Mouse (Mus musculus) c-Kit-negative CD71-positive TER-119-positive erythroid progenitor cells, embryonic 14.5 days (primary cell): ENCODE measurements around the gene Mlx.
A peak's percentile ranks its signal among the peaks of the same experiment; 100 is the strongest.

ENCODE experiments used
- DNase-seq: peaks from one replicate; pipeline ENCODE4 v3.0.0-alpha.2; 2013; ENCODE audit warnings: low read depth, low spot score

Gene Mlx

DNA sequence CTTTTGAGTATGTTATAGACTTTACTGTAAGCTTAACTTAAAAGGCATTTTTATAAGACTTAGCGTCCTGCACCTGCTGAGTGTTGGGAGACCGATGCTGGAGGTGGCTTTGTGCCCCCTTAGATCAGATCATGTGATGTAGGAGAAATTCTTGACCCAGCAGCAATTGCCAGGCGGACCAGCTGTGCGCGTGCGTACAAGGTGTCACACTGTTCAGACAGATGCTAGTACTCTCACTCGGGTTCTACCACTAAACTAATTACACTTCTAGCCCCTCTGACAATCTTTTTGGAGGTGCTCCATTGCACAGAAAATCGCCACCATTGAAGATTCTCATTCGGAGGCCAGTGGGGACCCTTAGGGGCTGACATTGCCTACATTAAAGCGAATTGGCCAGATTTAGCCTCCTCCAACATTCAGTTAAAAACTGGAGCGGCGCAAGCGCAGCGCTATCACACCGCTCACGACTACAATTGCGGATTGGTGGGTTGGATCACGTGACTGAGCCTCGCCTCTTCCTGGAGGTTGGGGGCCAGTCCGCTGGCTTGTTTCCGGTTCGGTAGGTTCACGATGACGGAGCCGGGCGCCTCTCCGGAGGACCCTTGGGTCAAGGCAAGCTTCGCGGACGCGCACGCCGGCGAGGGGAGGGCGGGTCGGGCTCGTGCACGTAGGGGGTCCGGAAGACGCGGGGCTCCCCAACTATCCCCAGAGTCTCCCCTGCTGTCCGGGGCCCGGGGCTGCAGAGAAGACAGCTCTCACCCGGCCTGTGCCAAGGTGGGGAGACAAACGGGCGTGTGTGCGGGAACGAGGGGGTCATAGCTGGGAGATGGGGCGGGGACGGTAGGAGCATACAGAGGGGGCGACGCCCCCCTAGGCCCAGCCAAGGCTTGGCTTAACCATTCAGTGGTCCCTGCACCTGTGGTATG is at the start of gene Mlx:
Gene Mlx (plus strand): TSS at position 522 of the 926 bp plus-strand sequence.
- DNase-seq: peak; percentile 80

DNA sequence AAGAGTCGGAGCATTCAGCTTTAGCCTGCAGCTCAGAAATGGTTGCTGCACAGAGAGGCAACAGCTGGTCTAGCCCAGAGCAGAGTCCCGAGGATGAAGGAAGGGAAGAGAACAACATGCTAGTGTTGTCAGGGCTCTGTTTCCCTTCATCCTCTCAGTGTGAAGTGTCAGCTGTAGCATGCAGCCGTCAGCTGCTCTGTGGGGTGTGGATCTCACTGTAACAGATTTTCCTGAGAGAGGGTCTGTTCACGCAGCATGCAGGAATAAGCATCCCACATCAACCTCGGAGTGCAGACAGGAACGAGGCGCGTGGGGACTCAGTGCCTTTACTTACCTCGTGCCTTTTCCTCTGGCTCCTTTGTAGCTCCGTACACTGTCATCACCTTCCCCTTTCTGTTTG is 49.3 kb upstream of the Mlx start:
- no peak for DNase-seq

DNA sequence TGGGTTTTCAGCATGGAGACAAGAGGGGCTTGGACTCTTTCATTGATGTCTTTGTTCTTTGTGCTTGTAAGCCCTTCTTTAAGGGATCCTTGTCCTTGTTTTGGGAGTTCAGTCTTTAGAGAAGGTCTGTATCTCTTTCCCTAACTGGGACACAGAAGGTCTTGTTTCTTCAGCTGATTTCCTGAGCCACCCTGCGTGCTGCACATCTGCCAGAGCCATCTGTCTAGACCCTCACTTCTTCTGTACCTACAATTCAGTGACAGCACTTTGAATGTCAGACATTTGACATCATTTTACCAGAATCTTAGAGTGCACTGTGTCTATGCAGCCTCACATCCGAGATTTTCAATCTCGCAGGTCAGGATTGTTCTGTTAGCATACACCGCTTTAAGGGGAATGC is 41.3 kb upstream of the Mlx start:
- DNase-seq: no peak

DNA sequence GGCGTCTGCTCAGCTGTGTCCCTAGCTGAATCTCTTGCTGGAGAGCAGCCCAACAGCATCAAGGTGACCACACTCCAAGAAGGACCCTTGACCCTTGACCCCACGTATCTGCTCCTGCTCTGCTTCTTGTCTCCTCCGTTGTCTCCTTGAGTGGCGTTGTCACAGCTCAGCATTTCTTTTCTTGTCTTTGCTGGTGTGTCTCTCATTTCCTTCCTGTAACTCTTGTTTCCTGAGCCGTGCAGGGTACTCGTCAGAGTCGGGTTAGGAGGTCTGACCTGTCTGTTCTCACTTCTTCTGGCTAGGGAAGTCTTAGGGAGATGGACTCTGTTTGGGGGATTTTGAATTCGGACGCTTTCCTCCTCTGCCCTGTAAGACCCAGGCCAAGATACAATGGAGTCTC is 40.6 kb upstream of the Mlx start:
- no peak for DNase-seq

DNA sequence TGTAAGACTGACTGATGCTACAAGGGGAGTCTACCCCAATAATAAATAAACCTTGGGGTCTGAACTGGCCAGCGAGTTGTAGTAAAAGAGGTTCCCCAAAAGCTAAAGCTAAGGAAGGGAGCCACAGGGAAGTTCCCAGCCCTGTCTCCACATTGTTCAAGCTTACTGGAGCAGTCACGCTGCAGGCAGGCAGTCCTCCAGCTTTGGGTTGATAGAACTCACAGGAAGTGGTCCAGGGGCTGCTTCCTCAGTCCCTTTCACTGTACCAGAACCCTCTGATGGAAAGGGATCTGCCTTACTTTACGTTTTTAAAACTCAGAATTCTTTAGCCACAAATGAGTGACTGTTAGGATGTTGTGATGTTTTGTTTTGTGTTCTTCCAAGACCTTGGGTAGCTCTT is 39.6 kb upstream of the Mlx start:
- DNase-seq: no peak

DNA sequence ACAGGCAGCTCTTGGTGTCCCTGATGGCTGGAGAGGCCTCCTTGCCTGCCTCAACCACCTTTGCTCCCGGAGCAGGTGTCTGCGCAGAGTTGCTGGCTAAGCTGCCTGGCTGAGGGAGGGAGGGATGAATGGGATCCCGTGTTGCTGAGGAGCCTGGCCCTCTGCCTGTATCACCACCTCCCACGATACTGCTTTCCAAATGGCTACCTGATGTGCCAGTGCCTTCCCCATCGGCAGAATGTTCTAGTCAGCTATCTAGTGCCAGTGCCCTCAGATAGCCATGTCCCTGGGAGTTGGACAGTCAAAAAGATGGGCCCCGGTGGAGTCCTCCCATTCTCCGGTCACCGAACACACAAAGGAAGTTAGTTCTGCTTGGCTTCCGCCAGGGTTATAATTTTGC is 36.7 kb upstream of the Mlx start:
- no peak for DNase-seq

DNA sequence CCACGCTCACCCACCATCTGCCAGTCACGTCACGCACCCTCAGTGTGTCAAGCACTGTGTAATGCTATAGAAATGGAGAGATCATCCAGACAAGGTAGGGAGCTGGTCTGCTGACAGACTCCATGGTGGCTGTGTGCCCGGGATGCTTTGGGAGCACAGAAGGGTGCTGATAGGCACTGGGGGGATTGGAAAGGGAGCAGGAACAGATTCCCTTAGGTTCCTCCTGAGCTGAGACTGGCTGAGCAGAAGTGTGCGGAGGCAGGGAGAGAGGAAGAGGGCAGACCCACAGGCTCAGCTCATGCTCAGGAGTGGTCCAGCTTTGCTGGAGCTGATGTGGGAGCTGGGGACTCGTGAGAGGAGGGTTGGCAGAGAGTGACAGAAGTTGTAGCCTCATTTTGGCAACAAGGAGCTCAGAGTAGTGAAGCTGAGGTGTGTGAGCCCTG is 36.0 kb upstream of the Mlx start:
- no peak for DNase-seq

DNA sequence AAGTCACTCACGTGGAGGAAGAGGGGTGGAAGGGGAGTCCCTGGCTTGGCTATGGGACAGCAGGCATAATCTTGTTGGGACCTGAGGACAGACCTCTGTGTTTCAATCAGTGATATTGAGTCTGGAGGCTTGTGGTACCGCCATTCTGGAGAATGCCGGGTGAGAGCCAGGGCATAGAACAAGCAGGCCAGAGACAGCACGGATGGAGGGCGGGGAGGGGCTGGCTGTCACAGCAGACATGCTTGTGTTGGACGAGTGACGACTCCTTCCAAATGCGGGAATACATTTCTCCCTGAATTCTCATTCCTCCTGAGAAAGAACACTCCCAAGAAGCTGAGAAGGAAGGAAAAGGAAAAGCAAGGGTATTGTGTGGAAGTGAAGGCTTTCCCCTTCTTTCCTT is 35.5 kb upstream of the Mlx start:
- DNase-seq: no peak

DNA sequence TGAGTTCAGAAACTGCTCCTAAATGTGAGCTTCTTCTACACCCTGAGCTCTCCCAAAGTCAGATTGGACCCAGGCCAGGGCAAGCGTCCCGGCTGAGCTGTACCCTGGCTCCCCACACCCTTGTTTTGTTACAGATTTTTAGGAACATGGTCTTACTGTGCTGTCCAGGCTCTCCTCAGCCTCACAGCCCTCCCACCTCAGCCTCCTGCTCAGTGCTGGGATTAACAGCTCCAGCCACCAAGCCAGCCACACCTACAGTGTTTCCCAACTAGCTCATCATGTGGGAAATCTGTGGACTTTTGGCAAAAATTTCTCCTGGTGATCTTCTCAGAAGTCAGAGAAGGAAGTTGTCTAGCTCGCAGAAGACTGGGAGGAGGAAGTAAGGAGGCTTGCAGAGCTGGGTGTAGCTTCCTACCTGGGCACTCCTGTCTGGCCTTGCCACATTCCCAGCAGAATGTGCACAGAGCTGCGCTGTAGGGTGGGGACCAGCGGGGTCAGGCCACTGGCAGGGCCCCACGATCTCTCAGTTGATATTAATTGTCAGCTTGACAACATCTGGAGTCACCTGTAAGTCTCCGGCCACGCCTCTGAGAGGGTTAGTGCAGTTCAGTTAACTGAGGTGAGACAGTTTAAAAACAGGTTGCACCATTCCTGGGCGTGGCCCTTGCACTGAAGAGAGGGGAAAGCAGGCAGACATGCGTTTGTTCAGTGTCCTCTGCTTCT is 34.2 kb upstream of the Mlx start:
- DNase-seq: no peak

DNA sequence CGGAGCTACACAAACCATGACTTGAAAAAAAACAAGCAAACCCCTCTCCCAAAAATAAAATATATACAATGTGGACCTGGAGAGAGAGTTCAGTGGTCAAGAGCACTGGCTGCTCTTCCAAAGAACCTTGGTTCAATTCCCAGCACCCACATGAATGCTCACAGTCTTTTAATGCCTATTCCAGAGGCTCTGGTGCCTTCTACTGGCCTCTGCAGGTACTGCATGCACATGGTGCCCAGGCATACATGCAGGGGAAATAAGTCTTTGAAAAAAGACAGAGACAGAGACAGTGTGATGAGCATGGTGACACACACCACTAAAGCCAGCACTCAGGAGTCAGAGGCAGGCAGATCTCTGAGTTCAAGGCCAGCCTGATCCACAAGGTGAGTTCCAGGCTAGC is 33.1 kb upstream of the Mlx start:
- DNase-seq: no peak

DNA sequence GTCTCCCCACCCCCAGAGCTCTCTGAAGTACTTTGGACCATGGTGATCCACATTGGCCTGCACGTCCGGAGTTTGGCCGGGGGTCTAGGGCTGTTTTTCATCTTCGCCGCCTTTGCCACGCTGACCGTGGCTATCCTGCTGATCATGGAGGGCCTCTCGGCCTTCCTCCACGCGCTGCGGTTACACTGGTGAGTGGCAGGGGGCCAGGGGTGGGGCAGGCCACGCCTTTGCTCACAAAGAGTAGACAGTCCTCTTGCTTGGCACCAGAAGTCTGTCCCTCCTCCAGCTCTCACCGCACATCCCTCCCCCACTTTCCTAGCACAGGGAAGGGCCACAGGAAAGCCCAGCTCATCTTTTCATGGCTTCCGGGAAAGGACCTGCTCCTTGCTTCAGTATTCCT is 31.7 kb upstream of the Mlx start:
- no peak for DNase-seq

DNA sequence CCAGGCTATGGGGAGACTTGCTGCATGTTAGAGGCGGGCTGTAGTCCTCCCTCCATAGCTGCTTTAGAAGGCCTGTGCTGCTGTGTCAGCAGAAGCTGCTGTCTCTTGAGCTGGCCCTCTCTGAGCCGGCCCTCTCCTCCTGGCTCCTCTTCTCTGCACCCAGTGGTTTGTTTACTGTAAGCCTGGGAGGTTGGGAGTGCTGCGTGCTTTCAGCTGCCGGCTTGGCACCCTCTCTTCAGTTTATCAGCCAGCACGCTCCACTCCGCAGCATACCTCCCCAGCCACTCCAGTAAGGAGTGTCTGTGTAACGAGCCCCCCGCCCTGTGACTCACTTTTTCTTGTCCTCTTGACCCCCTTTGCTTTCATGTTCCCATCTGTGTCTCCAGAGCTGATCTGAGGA is 30.2 kb upstream of the Mlx start:
- DNase-seq: no peak

DNA sequence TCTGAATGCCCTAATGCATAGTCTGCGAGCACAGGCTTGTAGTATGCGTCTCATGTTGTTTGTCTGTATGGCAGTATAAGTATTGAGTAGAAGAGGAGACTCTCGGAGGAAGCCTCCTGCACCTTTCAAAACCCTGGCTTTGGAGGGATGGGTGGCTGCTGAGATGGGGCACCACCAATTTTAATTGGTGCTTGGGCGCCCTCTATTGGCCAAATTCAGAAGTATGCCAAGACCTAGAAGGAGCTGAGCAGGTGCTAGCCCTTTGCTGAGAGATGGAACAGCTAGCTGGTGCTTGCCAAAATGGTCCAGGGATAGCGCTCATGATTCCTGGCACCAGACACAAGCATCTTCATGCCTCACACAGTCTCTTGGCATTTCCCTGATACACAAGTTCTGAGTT is 29.2 kb upstream of the Mlx start:
- peak; percentile 70 for DNase-seq

DNA sequence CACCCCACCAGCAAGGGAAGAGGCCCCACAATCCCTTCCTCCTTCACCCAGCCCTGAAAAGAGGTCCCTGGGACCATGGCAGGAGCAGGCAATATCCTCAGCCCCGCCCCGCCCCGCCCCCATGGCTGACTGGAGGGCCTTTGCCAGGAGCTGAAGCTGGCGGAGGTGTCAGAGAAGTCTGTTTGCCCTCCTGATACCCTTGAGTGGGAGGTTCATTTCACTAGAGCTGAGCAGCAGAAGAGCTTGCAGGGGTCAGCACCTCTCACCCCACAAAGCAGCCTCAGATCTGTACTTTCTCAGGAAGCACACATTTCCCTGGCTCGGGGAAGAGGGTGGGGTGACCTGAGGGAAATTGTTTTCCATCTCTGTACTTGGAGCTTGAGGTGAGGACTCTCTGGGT is 28.4 kb upstream of the Mlx start:
- DNase-seq: no peak

DNA sequence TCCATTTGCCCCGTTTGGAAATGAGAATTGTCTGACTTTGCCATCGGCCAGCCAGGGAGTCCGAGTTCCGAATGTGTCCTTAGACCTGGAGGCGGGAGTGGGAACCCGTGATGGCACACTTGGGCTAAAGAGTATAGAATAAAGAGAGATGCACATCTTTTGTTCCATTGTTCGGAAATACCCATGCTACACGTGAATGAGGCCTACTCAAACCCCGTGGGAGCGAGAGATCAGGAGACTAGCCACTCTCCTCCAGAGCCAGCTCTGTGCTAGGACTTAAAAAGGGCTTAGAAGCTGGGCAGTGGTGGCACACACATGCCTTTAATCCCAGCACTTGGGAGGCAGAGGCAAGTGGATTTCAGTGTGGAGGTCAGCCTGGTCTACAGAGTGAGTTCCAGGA is 27.6 kb upstream of the Mlx start:
- no peak for DNase-seq

DNA sequence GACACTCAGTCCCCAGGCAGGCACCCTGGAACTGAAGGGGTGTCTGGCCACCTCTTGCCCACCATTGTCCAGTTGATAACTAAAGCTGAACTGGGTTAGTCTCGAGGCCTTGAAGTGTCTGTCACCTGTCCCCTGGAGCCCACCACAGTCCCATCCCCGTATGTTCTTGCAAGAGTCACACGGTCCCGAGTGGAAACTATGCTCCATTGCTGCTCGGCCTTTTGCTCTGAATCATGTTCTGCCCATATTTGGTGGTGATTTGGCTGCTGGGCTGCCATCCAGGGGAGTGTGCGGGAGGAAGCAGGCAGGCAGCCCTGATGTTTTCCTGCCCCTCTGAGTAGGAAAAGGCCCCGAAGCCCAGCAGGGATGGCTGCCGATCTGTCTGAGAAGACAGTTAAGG is 27.0 kb upstream of the Mlx start:
- DNase-seq: no peak

DNA sequence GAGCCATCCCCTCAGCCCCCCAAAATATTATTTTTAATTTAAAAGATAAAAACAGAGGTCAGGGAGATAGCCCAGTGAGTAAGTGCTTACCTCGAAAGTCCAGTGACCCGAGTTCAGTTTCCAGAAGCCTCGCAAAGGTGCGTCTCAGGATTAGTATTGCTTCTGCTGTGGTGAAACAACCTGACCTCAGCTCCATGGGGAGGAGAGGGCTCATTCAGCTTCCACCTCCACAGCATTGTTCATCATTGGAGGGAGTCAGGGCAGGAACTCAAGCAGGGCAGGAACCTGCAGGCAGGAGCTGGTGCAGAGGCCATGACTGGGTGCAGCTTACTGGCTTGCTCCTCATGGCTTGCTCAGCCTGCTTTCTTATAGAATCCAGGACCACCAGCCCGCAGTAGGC is 26.0 kb upstream of the Mlx start:
- no peak for DNase-seq

DNA sequence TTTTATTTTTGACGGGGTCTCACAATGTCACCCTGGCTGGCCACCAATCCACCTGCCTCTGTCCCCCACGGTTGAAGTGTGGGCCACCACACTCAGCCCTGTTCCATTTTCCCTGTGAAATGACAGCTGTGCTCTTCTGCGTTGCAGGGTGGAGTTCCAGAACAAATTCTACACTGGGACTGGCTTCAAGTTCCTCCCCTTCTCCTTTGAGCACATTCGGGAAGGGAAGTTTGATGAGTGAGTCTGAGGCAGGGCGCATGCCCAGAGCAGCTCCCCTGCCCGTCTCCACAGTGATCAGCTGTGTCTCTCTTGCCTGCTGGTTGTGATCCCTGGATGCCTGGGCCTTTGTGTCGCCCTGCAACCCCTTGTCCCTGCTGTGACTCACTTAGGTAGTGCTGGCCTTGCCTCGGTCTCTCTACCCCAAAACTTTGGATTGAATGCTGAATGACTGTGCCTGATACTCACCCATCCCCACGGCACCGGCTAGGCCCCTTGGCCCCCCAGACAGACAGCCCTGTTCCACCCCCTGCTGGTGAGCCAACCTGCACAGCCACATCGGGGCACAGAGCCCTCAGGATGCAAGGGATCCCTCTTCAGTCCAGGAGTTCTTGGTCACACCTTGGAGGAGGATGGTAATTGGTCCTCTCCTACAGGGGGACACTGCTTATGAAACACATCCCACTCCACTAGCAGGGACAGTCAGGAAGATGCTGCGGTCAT is 24.8 kb upstream of the Mlx start:
- DNase-seq: no peak

DNA sequence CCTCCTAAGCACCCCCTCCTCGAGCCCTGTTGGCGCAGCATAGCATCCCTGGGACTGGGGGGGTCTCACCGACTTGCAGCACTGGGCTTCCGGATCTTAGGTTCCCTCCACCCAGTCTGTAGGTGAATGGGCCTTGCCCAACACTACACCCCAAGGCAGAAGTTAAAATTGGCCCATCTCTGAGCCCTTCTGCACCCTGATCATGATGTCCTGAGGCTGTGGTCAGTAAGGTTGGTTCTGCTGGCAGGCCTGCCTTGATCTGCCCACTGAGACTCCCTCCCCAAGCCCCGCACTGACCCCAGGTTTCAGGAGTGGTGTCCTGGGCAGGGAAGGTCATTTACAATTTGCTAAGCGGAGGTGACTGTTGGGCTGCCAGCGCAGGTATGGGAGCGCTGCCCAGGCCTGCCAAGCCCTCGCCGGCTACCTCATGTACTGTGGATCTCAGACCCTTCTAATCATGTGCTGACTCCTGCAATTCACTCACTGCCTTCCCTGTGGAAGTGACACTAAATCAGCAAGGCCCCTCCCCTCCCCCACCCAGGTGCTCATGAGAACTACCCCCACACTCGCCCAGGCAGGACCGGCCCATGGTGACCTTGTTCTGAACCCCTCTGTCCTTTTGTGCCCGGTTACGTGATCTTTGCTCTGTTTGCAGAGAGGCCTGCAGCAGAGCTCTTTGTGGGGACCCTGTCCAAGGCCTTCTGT is 24.0 kb upstream of the Mlx start:
- no peak for DNase-seq

DNA sequence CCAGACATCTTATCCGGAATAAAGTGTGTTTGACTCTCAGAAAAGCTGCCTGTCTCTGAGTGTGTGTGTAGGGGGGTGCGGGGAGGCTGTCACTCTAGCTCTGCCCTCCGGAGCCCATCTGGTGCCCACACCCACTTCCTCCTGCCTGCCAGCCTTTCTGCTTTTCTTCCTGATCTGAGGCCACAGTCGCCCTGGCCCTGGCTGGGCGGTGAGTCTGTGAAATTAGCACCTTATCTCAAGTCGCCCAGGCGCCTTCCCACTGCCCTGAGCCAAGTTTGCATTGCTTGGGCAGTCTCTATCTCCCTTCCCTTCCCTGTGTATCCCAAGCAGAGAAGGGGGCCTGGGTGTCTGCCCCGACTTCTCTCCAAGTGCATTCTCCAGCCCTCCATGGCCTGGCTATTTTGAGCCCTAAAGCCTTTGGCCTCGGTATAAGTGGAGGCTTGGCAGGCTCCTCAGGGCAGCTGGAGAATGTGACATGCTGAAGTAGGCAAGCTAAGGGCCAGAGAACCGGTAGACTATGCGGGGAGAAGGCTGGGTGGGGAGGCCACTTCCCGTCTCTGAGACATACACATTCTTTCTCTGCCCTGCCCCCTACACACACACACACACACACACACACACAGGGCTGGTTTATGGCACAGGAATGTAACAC is 23.3 kb upstream of the Mlx start:
- peak; percentile 83 for DNase-seq

DNA sequence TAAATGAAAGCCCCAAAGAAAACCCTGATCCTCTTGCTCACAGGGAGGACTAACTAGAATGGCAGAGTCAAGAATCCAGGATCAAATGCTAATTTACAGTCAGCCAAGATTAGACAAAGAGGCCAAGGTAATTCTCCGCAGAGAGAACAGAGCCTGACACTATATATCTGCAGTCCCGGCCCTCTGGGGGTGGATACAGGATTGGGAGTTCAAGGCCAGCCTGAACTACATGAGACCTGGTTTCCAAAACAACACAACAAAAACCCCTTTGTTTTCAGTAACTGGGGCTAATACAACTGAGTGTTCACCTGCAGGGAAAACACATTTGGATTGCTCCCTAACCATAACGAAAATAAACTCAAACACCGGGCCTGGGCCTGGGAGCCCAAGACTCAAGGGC is 22.6 kb upstream of the Mlx start:
- DNase-seq: no peak
